Mouse (Mus musculus): ENCODE results near the gene G6pd2.

G6pd2 gene

DNA sequence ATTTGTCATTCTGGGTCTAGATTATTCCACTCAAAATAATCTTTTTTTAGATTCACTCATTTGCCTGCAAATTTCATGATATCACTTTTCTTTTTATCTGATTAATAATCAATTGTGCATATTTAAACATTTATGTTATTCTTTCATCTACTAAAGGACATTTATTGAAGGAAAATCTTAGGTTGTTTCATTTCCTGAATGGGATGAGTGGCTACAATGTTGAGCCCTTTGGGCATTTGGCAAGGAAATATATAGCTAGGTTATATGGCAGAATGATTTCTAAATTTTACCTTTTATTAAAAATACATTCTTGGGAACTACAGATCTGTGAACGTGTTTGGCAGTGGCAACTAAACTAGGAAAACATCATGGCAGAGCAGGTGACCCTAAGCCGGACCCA, at the start of gene G6pd2:
Gene G6pd2 (plus strand): TSS at position 301 of the 400 bp plus-strand sequence.
- no peak for DNase-seq

DNA sequence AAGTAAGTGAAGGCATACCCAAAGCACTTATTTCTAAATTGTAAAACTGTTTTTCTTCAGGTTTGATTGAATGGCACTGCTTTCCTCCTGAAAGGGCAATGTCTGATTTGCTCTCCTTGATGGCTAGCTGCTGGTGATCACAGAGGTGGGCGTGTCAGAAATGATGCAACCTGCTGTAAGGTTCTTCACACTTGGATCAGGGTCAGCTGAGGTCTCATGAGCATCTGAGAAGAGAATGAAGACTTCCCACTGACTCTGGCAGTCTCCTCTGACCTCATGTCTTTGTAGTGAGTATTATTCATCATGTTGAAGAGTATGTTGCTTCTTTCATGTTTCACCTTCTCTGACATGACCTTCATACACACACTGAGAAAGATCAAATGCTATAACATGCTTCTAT, 44.4 kb upstream of the G6pd2 start:
- DNase-seq: no peak

DNA sequence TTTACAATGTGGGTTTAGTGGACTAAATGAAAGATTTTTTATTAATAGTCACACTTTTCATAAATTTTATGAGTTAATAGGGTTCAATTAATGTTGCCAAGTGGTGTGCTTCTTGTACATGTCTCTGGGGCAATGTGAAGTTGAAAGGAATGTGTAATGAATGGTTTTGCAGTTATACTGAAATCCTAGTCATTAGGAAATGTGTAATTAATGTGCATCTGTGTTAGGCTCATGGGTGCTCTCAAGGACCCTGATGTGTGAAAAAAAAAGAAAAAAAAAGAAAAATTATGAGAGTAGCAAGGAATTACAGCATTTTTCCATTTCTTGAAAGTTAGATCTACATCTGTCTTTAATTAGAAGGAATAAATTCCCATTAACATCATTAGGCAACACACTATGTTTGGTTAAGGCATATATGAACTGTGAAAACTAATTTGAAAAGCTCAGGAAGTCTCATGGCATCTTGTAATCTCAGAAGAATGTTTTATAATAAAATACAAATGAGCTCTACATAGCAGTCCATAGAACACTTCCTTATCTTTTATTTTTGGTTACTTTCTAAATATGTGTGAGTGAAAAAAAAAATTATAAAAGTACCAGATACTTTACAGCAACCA, 24.4 kb downstream of the G6pd2 start:
- DNase-seq: no peak

- DNase-seq: no peak
These were observed 35.3 kb downstream of the G6pd2 start for GRCm38 (mm10) chr5:61843891-61844290.

All from kidney, postnatal 36 days (tissue).